Mouse (Mus musculus): Measurements from ENCODE around the gene Camsap2. TPM values are rescaled to one million over a fixed set of nuclear protein-coding genes. Genes with fewer than 3 reads are reported as not detected.

The Camsap2 gene
- polyA plus RNA-seq, 1 experiment = 7.4 TPM

DNA sequence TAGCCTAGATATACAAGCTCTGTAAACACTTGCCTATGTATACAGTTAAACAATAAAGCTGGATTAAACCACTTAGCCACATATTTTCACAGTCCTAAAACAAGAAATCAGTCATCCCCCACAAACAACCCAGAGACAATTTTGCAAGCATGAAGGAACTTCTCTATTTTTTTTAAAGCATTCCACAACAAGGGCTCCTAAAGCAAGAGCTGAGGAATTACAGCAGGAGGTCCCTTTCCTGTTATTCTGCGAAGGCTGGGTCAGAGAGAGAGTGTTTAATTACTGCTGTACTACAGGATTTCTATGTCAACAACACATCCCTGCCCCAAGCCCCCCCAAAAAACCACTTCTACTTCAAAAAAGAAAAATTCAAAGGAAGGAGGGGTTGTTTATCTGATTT is 1.6 kb downstream of the Camsap2 start:
- TF ChIP-seq CTCF (IDR thresholded peaks at IDR 0.05; ENCODE audit: control insufficient read depth, insufficient read depth, insufficient read length) (no peak), MYOD1 (IDR thresholded peaks at IDR 0.05; ENCODE audit: control insufficient read depth, insufficient read length, low read depth) (no peak), USF1 (IDR thresholded peaks at IDR 0.05; ENCODE audit: low read depth) (no peak), MAX (IDR thresholded peaks at IDR 0.05) (no peak), CEBPB (IDR thresholded peaks at IDR 0.05; ENCODE audit: low read depth) (no peak), FOSL1 (IDR thresholded peaks at IDR 0.05; ENCODE audit: insufficient read depth, low read length, poor library complexity, severe bottlenecking) (no peak), MYOG (IDR thresholded peaks at IDR 0.05; ENCODE audit: control insufficient read depth, extremely low read depth, insufficient read length) (no peak)
- Histone ChIP-seq H3ac (ENCODE audit: control insufficient read depth, insufficient read length, low read depth) (peak overlapping the region; percentile 9), H3K79me2 (ENCODE audit: control insufficient read depth, insufficient read depth) (peaks cover 65% of the 10 kb centered on the region), H3K4me3 (ENCODE audit: insufficient read depth, poor library complexity, severe bottlenecking) (peak overlapping the region; percentile 83), H3K36me3 (ENCODE audit: control insufficient read depth, insufficient read depth) (peaks cover 8% of the 10 kb centered on the region), H3K79me3 (ENCODE audit: low read depth) (peaks cover 59% of the 10 kb centered on the region), H3K27me3 (ENCODE audit: control insufficient read depth, insufficient read depth, insufficient read length) (no peaks in the 10 kb centered on the region)

DNA sequence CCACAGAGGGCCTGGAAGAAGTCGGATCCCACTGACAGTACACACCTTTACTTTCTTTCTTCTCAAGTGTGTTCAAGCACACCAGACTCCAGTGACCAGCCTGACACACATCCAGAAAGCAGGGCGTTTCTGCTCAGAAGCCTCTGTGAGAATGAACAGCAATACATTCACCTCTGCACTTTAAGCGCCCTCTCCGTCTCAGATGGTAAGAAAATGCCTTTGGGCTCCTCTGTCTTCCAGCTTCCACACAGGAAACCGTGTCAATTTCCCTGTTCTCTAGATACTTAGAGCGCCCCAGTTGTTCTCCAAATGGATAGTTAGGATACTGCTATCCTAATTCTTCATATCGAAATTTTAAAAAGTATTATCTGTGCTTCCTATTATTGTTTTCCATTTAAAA is 2.2 kb downstream of the Camsap2 start:
- Histone ChIP-seq H3K4me3 (ENCODE audit: insufficient read depth, poor library complexity, severe bottlenecking) (no peak overlapping the region), H3K79me3 (ENCODE audit: low read depth) (peaks cover 62% of the 10 kb centered on the region), H3K79me2 (ENCODE audit: control insufficient read depth, insufficient read depth) (peaks cover 70% of the 10 kb centered on the region), H3ac (ENCODE audit: control insufficient read depth, insufficient read length, low read depth) (no peak overlapping the region), H3K27me3 (ENCODE audit: control insufficient read depth, insufficient read depth, insufficient read length) (no peaks in the 10 kb centered on the region), H3K36me3 (ENCODE audit: control insufficient read depth, insufficient read depth) (peaks cover 8% of the 10 kb centered on the region)
- TF ChIP-seq MYOD1 (IDR thresholded peaks at IDR 0.05; ENCODE audit: control insufficient read depth, insufficient read length, low read depth) = no peak
- TF ChIP-seq FOSL1 (IDR thresholded peaks at IDR 0.05; ENCODE audit: insufficient read depth, low read length, poor library complexity, severe bottlenecking) = no peak
- TF ChIP-seq CEBPB (IDR thresholded peaks at IDR 0.05; ENCODE audit: low read depth) = no peak

GRCm38 (mm10) chr1:136340541-136340940 is 5.4 kb downstream of the Camsap2 start:
- Histone ChIP-seq H3K36me3 (ENCODE audit: control insufficient read depth, insufficient read depth) (peaks cover 8% of the 10 kb centered on the region), H3K27me3 (ENCODE audit: control insufficient read depth, insufficient read depth, insufficient read length) (no peaks in the 10 kb centered on the region), H3K79me3 (ENCODE audit: low read depth) (peaks cover 75% of the 10 kb centered on the region), H3K4me3 (ENCODE audit: insufficient read depth, poor library complexity, severe bottlenecking) (no peak overlapping the region), H3ac (ENCODE audit: control insufficient read depth, insufficient read length, low read depth) (no peak overlapping the region), H3K79me2 (ENCODE audit: control insufficient read depth, insufficient read depth) (peaks cover 80% of the 10 kb centered on the region)
- TF ChIP-seq MYOG (IDR thresholded peaks at IDR 0.05; ENCODE audit: control insufficient read depth, extremely low read depth, insufficient read length) = no peak
- no peak for TF ChIP-seq MYOD1 (IDR thresholded peaks at IDR 0.05; ENCODE audit: control insufficient read depth, insufficient read length, low read depth)
- no peak for TF ChIP-seq MAX (IDR thresholded peaks at IDR 0.05)
- TF ChIP-seq CEBPB (IDR thresholded peaks at IDR 0.05; ENCODE audit: low read depth) = no peak
- TF ChIP-seq FOSL1 (IDR thresholded peaks at IDR 0.05; ENCODE audit: insufficient read depth, low read length, poor library complexity, severe bottlenecking) = no peak
- no peak for TF ChIP-seq USF1 (IDR thresholded peaks at IDR 0.05; ENCODE audit: low read depth)
- no peak for TF ChIP-seq CTCF (IDR thresholded peaks at IDR 0.05; ENCODE audit: control insufficient read depth, insufficient read depth, insufficient read length)

- H3K27me3 ChIP-seq (ENCODE audit: control insufficient read depth, insufficient read depth, insufficient read length) = no peaks in the 10 kb centered on the region
- TF ChIP-seq CTCF (IDR thresholded peaks at IDR 0.05; ENCODE audit: control insufficient read depth, insufficient read depth, insufficient read length) = no peak
- no peak for TF ChIP-seq MYOD1 (IDR thresholded peaks at IDR 0.05; ENCODE audit: control insufficient read depth, insufficient read length, low read depth)
- no peak for TF ChIP-seq CEBPB (IDR thresholded peaks at IDR 0.05; ENCODE audit: low read depth)
- no peak for TF ChIP-seq FOSL1 (IDR thresholded peaks at IDR 0.05; ENCODE audit: insufficient read depth, low read length, poor library complexity, severe bottlenecking)
- no peak for TF ChIP-seq MYOG (IDR thresholded peaks at IDR 0.05; ENCODE audit: control insufficient read depth, extremely low read depth, insufficient read length)
- no peak for TF ChIP-seq MAX (IDR thresholded peaks at IDR 0.05)
- TF ChIP-seq USF1 (IDR thresholded peaks at IDR 0.05; ENCODE audit: low read depth) = no peak
- H3ac ChIP-seq (ENCODE audit: control insufficient read depth, insufficient read length, low read depth) = no peak overlapping the region
- no peak overlapping the region for H3K4me3 ChIP-seq (ENCODE audit: insufficient read depth, poor library complexity, severe bottlenecking)
- H3K79me2 ChIP-seq (ENCODE audit: control insufficient read depth, insufficient read depth) = peaks cover 80% of the 10 kb centered on the region
- peaks cover 69% of the 10 kb centered on the region for H3K79me3 ChIP-seq (ENCODE audit: low read depth)
- H3K36me3 ChIP-seq (ENCODE audit: control insufficient read depth, insufficient read depth) = peaks cover 12% of the 10 kb centered on the region
Measured at GRCm38 (mm10) chr1:136334743-136335142, 11.2 kb downstream of the Camsap2 start.

DNA sequence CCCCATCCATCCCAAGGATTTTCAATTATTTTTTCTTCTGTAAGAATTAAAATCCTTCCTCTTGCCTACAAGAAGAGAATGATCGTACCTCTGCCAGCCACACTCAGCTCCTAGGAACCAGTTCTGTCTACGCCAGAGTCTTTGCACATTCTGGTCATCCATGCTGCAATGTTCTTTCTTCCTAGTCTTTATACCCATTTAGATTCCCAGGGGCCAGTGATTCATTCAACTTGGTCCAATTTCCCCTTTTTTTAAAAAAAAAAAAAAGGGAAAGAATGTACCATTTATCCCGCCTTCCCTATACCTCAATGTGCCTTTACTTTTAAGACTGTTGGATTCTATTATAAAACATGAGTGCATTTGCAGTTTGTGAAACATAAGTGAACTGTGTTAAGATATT is 12.4 kb downstream of the Camsap2 start:
- H3K27me3 ChIP-seq (ENCODE audit: control insufficient read depth, insufficient read depth, insufficient read length) = no peaks in the 10 kb centered on the region
- peaks cover 71% of the 10 kb centered on the region for H3K79me3 ChIP-seq (ENCODE audit: low read depth)
- peaks cover 84% of the 10 kb centered on the region for H3K79me2 ChIP-seq (ENCODE audit: control insufficient read depth, insufficient read depth)
- no peak overlapping the region for H3K4me3 ChIP-seq (ENCODE audit: insufficient read depth, poor library complexity, severe bottlenecking)
- H3ac ChIP-seq (ENCODE audit: control insufficient read depth, insufficient read length, low read depth) = no peak overlapping the region
- no peak for TF ChIP-seq FOSL1 (IDR thresholded peaks at IDR 0.05; ENCODE audit: insufficient read depth, low read length, poor library complexity, severe bottlenecking)
- TF ChIP-seq CTCF (IDR thresholded peaks at IDR 0.05; ENCODE audit: control insufficient read depth, insufficient read depth, insufficient read length) = no peak
- no peak for TF ChIP-seq CEBPB (IDR thresholded peaks at IDR 0.05; ENCODE audit: low read depth)
- no peak for TF ChIP-seq MYOD1 (IDR thresholded peaks at IDR 0.05; ENCODE audit: control insufficient read depth, insufficient read length, low read depth)
- no peak for TF ChIP-seq MYOG (IDR thresholded peaks at IDR 0.05; ENCODE audit: control insufficient read depth, extremely low read depth, insufficient read length)
- TF ChIP-seq MAX (IDR thresholded peaks at IDR 0.05) = no peak
- no peak for TF ChIP-seq USF1 (IDR thresholded peaks at IDR 0.05; ENCODE audit: low read depth)
- peaks cover 10% of the 10 kb centered on the region for H3K36me3 ChIP-seq (ENCODE audit: control insufficient read depth, insufficient read depth)

DNA sequence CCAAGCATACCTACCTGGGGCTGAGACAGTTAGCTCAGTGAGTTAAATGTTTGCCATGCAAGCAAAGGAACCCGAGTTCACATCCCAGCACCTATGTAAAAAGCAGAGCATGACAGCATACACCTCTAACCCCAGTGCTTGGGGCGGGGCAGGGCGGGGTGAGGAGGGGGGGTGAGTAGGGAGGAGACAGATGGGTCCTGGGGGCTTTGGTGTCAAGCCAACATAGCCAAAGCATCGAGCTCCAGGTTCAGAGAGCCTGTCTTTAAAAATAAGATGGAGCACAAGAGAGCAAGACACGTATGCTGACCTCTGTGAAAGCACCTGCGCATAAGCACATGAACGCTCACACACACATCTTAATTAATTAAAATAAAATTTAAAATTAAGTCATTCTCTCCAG is 12.8 kb downstream of the Camsap2 start:
- TF ChIP-seq USF1 (IDR thresholded peaks at IDR 0.05; ENCODE audit: low read depth) = no peak
- TF ChIP-seq FOSL1 (IDR thresholded peaks at IDR 0.05; ENCODE audit: insufficient read depth, low read length, poor library complexity, severe bottlenecking) = no peak
- TF ChIP-seq MYOG (IDR thresholded peaks at IDR 0.05; ENCODE audit: control insufficient read depth, extremely low read depth, insufficient read length) = no peak
- no peak for TF ChIP-seq MAX (IDR thresholded peaks at IDR 0.05)
- TF ChIP-seq MYOD1 (IDR thresholded peaks at IDR 0.05; ENCODE audit: control insufficient read depth, insufficient read length, low read depth) = no peak
- TF ChIP-seq CTCF (IDR thresholded peaks at IDR 0.05; ENCODE audit: control insufficient read depth, insufficient read depth, insufficient read length) = no peak
- no peak for TF ChIP-seq CEBPB (IDR thresholded peaks at IDR 0.05; ENCODE audit: low read depth)
- Histone ChIP-seq H3K4me3 (ENCODE audit: insufficient read depth, poor library complexity, severe bottlenecking) (no peak overlapping the region), H3K36me3 (ENCODE audit: control insufficient read depth, insufficient read depth) (peaks cover 10% of the 10 kb centered on the region), H3K79me2 (ENCODE audit: control insufficient read depth, insufficient read depth) (peaks cover 88% of the 10 kb centered on the region), H3K27me3 (ENCODE audit: control insufficient read depth, insufficient read depth, insufficient read length) (no peaks in the 10 kb centered on the region), H3ac (ENCODE audit: control insufficient read depth, insufficient read length, low read depth) (no peak overlapping the region), H3K79me3 (ENCODE audit: low read depth) (peaks cover 75% of the 10 kb centered on the region)

Measured in C2C12 (cell line).